Mouse (Mus musculus) spleen, adult 2 months (tissue): ENCODE measurements around the gene Kdelr1. TPM values are rescaled to one million over a fixed set of nuclear protein-coding genes. Genes with fewer than 3 reads are reported as not detected.

Experiments
- DNase-seq, 2 experiments: peaks; one replicate each; pipeline versions ENCODE4 v3.0.0 to v3.0.0-alpha.2; 2012 to 2021; ENCODE audit warnings: low spot score in 2 of 2, low read depth in 1 of 2
- H3K27ac ChIP-seq: fragments of 200-500 bp; 2 replicates; pipeline ENCODE4 v1.5.1; 2012; ENCODE audit warnings: low read length, inconsistent platforms; ENCODE audit not compliant: insufficient read depth
- H3K27me3 ChIP-seq: fragments of 200-500 bp; 2 replicates; pipeline ENCODE4 v1.6.1; 2012; ENCODE audit warnings: mild to moderate bottlenecking, moderate library complexity, low read length, inconsistent platforms; ENCODE audit not compliant: control insufficient read depth, insufficient read depth
- H3K36me3 ChIP-seq: fragments of 200-500 bp; 2 replicates; pipeline ENCODE4 v1.6.1; 2012; ENCODE audit warnings: mild to moderate bottlenecking, low read length, inconsistent platforms; ENCODE audit not compliant: control insufficient read depth, insufficient read depth
- H3K4me1 ChIP-seq: fragments of 200-500 bp; 2 replicates; pipeline ENCODE4 v1.6.1; 2011; ENCODE audit warnings: inconsistent platforms; ENCODE audit not compliant: control insufficient read depth, insufficient read depth, insufficient read length
- H3K4me3 ChIP-seq: fragments of 200-500 bp; 2 replicates; pipeline ENCODE4 v1.5.1; 2011; ENCODE audit warnings: mild to moderate bottlenecking, inconsistent platforms; ENCODE audit not compliant: insufficient read depth, insufficient read length; ENCODE audit errors: extremely low read depth
- CTCF ChIP-seq: fragments of 200-500 bp; IDR thresholded peaks from 2 replicates; pipeline ENCODE4 v1.5.1; 2011; ENCODE audit warnings: mild to moderate bottlenecking, inconsistent platforms; ENCODE audit not compliant: insufficient read depth, insufficient read length, insufficient replicate concordance; ENCODE audit errors: extremely low read depth
- POLR2A ChIP-seq: fragments of 200-500 bp; IDR thresholded peaks from 2 replicates; pipeline ENCODE4 v1.6.1; 2011; ENCODE audit warnings: low read depth, low read length, inconsistent platforms
- WGBS: fragments of 180-500 bp; shearing (Covaris S2); methylation state at CpG from one replicate; pipeline ENCODE4 v1.1.7; 2018; 5-methylcytosine and 5-hydroxymethylcytosine counted together
- polyA plus RNA-seq: library from polyadenylated mRNA; depleted of rRNA; stranded (reverse); fragments of >200 nt; gene quantifications from 2 replicates; pipeline ENCODE4 v1.2.3, GENCODE M21; 2012

Gene Kdelr1
- polyA plus RNA-seq, 1 experiment: 78.7 TPM

DNA sequence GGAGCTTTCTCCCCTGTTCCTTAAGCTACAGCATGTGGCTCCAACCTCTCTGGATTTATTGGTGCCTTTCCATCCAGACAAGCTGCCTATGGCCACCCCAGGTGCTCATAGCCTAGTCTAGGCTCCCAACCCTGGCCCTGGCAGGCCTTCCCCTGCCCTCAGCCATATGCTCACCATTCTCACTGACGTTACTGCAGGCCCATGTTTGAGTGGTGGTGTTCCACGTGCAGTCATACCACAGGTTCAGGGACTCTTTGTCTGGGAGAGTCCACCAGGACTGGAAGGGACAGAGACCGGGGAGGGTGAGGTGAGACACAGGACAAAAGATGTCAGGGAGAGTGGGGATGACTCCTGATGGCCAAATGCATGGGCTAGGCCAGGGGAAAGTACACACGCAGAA lies 47.2 kb downstream of the Kdelr1 start:
- 27% methylated on average over 4 of the region's 4 CpGs for WGBS
- peaks cover 7% of the 10 kb centered on the region for H3K36me3 ChIP-seq
- peaks cover 44% of the 10 kb centered on the region for H3K4me1 ChIP-seq
- H3K4me3 ChIP-seq: peak overlapping the region; percentile 72
- peak overlapping the region; percentile 93 for H3K27ac ChIP-seq
- no peak for TF ChIP-seq POLR2A
- no peak for TF ChIP-seq CTCF
- H3K27me3 ChIP-seq: no peaks in the 10 kb centered on the region
- no peak for DNase-seq

DNA sequence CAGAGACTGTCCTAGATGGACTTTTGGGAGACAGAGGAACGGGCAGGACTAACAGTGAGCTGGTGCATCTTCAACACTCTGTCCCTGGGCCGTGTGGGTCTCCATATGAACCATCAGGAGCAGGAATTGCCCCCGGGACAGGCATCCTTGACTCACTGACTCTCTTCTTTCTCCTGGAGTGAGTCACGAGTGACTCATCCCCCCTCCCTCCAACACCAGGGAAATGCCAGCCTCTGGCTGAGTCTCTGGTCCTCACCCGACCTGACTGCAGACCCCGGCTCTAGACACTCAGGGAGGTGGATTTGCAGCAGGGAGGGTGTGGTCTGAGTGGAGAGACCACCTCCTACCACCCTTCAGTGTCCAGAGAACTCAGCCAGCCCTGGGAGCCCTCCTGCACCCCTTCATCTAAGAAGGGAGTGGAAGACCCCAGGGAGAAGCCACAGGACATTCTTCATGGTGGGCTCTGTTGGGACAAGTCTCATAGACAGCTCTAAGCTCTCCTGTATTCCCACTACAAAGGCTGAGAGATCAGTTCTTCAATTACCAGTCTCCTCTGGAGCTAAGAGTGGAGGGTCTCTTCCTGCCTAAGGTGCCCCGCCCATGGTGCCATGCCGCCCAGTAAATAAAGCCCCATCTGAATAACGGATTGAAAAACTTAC lies 48.1 kb downstream of the Kdelr1 start:
- no peak for DNase-seq
- Histone ChIP-seq H3K27me3 (no peaks in the 10 kb centered on the region), H3K4me1 (peaks cover 44% of the 10 kb centered on the region), H3K36me3 (peaks cover 7% of the 10 kb centered on the region), H3K4me3 (peak overlapping the region; percentile 72), H3K27ac (peak overlapping the region; percentile 93)
- 3% methylated on average over 9 of the region's 9 CpGs for WGBS
- TF ChIP-seq CTCF (no peak), POLR2A (no peak)

DNA sequence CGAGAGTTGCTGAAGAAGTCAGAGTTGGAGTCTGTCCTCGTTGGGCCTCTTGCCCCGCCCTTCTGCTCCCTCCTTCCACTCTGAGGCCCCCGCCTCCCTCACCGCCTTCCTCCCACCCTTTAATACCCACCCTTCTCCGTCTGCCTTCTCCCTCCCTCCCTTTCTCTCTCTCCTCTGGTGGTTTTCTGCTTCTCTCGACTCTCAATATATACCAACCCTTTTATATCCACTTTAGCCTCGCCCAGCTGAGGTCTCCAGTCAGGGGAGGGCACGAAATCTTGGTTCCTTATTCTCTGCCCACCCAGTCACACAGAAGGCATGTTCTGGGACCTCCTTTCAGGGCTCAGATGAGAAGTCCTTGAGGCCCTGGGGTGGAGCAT lies 48.7 kb downstream of the Kdelr1 start, which contains the start of gene Emp3:
Gene Emp3, minus strand, starts transcription at position 163 of the 380 bp plus-strand sequence.
- Histone ChIP-seq H3K4me1 (peaks cover 39% of the 10 kb centered on the region), H3K27ac (peak within 1 kb of the TSS; percentile 93), H3K27me3 (no peaks in the 10 kb centered on the region), H3K36me3 (peaks cover 7% of the 10 kb centered on the region), H3K4me3 (peak within 1 kb of the TSS; percentile 72)
- peak; percentile 66 to 69 for DNase-seq
- 0% methylated on average over 9 of the region's 9 CpGs for WGBS
- no peak for TF ChIP-seq CTCF
- TF ChIP-seq POLR2A: no peak; the same call in none of the 2 replicates

DNA sequence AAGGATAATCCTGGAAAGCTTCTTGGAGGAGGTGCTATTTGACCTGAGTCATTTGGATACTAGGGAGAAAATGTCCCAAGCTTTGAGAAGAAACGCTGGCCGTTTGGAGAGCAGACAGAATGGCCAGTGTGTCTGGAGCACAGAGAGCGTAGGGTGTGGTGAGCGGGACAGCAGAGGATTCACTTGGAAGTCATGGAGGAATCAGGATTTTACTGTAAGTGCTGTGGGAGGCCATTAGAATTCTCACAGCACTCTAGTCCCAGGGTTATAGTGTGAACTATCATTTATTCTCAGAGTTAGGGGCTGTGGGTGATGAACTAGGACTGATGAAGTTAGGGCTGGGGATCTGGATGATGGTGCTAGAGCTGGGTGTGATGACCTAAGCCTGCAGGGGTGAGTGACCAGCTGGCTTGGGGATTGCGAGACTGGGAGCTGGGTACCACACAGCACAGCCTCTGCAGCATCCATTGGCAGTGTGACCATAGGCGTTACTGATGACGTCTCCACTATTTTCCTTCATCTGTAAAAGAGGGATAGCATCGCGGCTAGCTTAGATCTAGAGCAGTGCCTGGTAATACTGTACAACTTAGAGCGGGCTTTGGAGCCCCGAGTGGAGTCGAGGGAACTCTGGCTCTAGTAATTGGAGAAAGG lies 49.5 kb downstream of the Kdelr1 start:
- H3K27me3 ChIP-seq: no peaks in the 10 kb centered on the region
- DNase-seq: no peak
- TF ChIP-seq POLR2A (no peak), CTCF (no peak)
- peaks cover 36% of the 10 kb centered on the region for H3K4me1 ChIP-seq
- WGBS: 48% methylated on average over 12 of the region's 12 CpGs
- peak overlapping the region; percentile 93 for H3K27ac ChIP-seq
- peak overlapping the region; percentile 32; the same call in 1 of the 2 replicates for H3K4me3 ChIP-seq
- H3K36me3 ChIP-seq: peaks cover 7% of the 10 kb centered on the region

DNA sequence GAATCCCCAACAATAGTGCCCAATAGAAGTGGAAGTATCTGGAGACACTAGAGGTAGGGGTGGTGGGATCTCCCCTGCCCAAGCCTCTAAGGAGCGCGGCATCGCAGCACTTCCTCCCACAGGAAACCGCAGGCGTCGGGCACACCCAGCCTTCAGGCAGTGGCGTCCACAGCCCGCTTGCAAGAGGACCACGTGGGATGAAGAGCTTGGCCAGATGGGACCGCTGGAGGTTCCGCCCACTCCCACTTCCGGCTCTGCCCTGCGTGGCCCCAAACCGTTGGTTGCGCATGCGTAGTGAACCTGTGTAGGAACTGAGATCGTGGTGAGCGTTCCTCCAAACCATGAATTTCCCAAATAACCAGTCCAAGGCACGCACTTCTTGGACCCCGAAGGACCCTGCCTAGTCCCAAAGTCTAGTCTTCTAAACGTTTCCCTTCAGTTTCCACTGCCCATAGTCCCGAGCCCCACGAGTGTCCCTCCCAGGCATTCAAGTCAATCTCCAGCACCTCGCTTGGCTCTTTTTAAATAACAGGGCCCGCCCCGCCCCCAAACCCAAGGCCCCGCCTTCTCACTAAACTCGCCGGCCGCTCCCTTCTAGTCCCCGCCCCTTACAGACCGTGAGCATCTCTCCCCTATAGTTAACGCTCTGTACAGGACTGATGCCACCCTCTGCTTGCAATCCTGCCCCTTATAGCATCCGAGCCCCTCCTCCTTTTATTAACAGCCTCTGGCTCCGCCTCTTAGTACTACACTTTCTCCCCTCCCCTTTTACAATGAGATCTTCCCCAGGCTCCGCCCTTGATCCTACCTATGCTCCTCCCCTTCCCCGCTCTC lies 50.6 kb downstream of the Kdelr1 start:
- H3K27me3 ChIP-seq: no peaks in the 10 kb centered on the region
- DNase-seq: peak; percentile 96 to 97
- under 1% methylated on average over 37 of the region's 37 CpGs for WGBS
- peaks cover 28% of the 10 kb centered on the region for H3K4me1 ChIP-seq
- peaks cover 3% of the 10 kb centered on the region for H3K36me3 ChIP-seq
- peak overlapping the region; percentile 65 for H3K4me3 ChIP-seq
- H3K27ac ChIP-seq: peak overlapping the region; percentile 98
- TF ChIP-seq POLR2A (peak; percentile 95), CTCF (no peak)

DNA sequence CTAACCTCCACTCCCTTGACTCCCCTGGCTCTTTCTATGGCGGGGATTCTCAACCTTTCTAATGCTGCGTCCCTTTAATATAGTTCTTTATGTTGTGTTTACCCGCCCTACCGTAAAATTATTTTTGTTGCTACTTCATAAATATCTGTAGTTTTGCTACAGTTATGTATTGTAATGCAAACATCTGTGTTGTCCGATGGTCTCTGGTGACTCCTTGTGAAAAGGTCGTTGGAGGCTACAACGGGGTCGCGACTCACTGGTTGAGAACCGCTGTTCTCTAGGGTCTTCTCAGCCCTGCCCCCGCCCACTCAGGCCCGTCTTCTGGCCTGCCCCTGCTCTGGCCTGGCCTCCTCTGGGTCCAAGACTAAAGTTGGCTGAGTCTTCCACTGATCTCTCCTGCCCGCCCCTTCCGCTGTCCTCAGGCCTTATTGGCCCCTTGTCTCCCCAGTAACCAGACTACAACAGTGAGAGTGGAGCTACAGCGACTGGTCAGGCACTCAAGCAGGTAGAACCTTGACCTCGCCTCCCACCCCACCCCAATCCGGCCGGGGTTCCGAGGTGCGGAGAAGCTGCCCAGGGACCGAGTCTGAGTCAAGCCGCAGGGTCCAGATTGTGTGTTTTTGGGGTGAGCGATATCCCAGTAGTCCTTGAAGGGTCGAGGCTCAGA lies 51.3 kb downstream of the Kdelr1 start, which contains the start of gene Ccdc114:
Gene Ccdc114, plus strand, starts transcription at position 311 of the 667 bp plus-strand sequence.
- peaks cover 3% of the 10 kb centered on the region for H3K36me3 ChIP-seq
- H3K4me1 ChIP-seq: peaks cover 28% of the 10 kb centered on the region
- TF ChIP-seq CTCF (no peak), POLR2A (peak; percentile 39)
- H3K4me3 ChIP-seq: peak within 1 kb of the TSS; percentile 65
- no peaks in the 10 kb centered on the region for H3K27me3 ChIP-seq
- H3K27ac ChIP-seq: peak within 1 kb of the TSS; percentile 98
- DNase-seq: peak; percentile 41 to 60
- WGBS: 7% methylated on average over 24 of the region's 24 CpGs

DNA sequence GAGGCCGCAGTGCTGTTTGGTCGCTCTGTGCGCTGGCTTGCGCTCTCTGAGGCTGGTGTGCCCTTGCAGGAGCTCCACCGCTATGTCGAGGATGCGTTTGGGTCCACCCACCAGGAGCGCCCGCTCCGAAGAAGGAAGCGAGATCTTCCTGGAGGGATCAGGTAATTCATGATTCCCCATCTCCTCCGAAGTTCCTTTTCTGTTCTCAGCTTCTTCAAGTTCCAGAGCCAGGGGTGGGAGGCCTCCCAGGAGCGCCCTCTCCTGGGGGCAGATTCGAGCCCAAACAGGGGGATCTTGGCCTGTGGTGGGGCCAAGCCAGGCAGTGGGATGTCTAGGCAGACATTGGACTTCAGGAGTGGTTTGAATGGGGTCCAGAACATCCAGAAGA lies 51.9 kb downstream of the Kdelr1 start:
- peak overlapping the region; percentile 98 for H3K27ac ChIP-seq
- peaks cover 23% of the 10 kb centered on the region for H3K4me1 ChIP-seq
- WGBS: 20% methylated on average over 14 of the region's 14 CpGs
- peak overlapping the region; percentile 50; the same call in 1 of the 2 replicates for H3K4me3 ChIP-seq
- TF ChIP-seq POLR2A (no peak), CTCF (peak; percentile 28; the same call in 1 of the 2 replicates)
- H3K36me3 ChIP-seq: no peaks in the 10 kb centered on the region
- peak in 1 of 2 experiments; percentile 59 for DNase-seq
- no peaks in the 10 kb centered on the region for H3K27me3 ChIP-seq
